Mouse (Mus musculus): ENCODE measurements at regions not wholly inside any gene's neighbourhood (a gene's known extent, or its start where the extent isn't known, plus 50 kb on each side); places are given as distances from the start of the nearest gene placed in this dataset.

DNA sequence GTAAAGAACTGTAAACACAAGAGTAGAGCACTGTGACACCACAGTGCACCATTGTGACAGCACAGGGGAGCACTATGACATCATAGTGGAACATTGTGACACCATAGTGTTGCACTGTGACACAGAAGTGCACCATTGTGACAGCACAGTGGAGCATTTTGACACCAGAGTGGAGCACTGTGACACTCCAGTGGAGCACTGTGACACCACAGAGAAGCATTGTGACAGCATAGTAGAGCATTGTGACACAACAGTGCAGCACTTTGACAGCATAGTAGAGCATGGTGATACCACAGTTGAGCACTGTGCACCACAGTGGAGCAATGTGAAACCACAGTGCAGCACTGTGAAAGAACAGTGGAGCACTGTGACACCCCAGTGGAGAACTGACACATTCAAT, 2750.4 kb upstream of the Gm8797 start:
- Histone ChIP-seq H3K27ac (no peak overlapping the region), H3K4me3 (ENCODE audit: low read length) (no peak overlapping the region), H3K4me2 (ENCODE audit: low read depth, low read length) (no peak overlapping the region), H3K27me3 (ENCODE audit: insufficient read depth, low read length) (no peaks in the 10 kb centered on the region), H3K9ac (replicated peaks; ENCODE audit: low read length) (no peak overlapping the region), H3K36me3 (ENCODE audit: insufficient read depth, low read length) (no peaks in the 10 kb centered on the region), H3K4me1 (ENCODE audit: insufficient read depth, low read length) (no peaks in the 10 kb centered on the region), H3K9me3 (ENCODE audit: low read length) (peaks cover 21% of the 10 kb centered on the region; the same call in 1 of the 2 replicates)
- DNase-seq (ENCODE audit: low spot score) (no peak), ATAC-seq (peak; percentile 15; the same call in 1 of the 2 replicates)
- TF ChIP-seq CTCF (IDR thresholded peaks at IDR 0.05; ENCODE audit: low read depth), result no peak

DNA sequence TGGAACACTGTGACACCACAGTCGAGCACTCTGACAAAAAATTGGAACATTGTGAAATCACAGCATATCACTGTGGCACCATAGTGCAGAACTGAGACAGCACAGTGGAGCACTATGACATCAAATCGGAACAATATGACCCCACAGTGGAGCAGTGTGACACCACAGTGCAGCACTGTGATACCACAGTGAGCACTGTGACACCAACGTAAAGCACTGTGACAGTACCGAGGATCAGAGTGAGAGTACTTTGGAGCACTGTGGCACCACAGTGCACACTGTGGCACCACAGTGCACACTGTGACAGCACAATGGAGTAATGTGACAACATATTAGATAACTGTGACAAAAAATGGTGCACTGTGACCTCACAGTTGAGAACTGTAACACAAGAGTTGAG, 2749.4 kb upstream of the Gm8797 start:
- DNase-seq (ENCODE audit: low spot score) (no peak), ATAC-seq (peak; percentile 53; the same call in 1 of the 2 replicates)
- Histone ChIP-seq H3K27me3 (ENCODE audit: insufficient read depth, low read length) (no peaks in the 10 kb centered on the region), H3K27ac (no peak overlapping the region), H3K9ac (replicated peaks; ENCODE audit: low read length) (no peak overlapping the region), H3K36me3 (ENCODE audit: insufficient read depth, low read length) (no peaks in the 10 kb centered on the region), H3K4me2 (ENCODE audit: low read depth, low read length) (no peak overlapping the region), H3K4me1 (ENCODE audit: insufficient read depth, low read length) (no peaks in the 10 kb centered on the region), H3K4me3 (ENCODE audit: low read length) (no peak overlapping the region), H3K9me3 (ENCODE audit: low read length) (peaks cover 24% of the 10 kb centered on the region; the same call in 1 of the 2 replicates)
- TF ChIP-seq CTCF (IDR thresholded peaks at IDR 0.05; ENCODE audit: low read depth), result no peak
- 72% methylated on average over 4 of the region's 4 CpGs for WGBS

- no peak overlapping the region for H3K4me3 ChIP-seq (ENCODE audit: low read length)
- no peak for TF ChIP-seq CTCF (IDR thresholded peaks at IDR 0.05; ENCODE audit: low read depth)
- H3K4me1 ChIP-seq (ENCODE audit: insufficient read depth, low read length), result no peaks in the 10 kb centered on the region
- H3K9ac ChIP-seq (replicated peaks; ENCODE audit: low read length), result no peak overlapping the region
- H3K27ac ChIP-seq, result no peak overlapping the region
- ATAC-seq (no peak), DNase-seq (ENCODE audit: low spot score) (no peak)
- H3K9me3 ChIP-seq (ENCODE audit: low read length), result peaks cover 28% of the 10 kb centered on the region; the same call in 1 of the 2 replicates
- no peak overlapping the region for H3K4me2 ChIP-seq (ENCODE audit: low read depth, low read length)
- H3K36me3 ChIP-seq (ENCODE audit: insufficient read depth, low read length), result no peaks in the 10 kb centered on the region
- H3K27me3 ChIP-seq (ENCODE audit: insufficient read depth, low read length), result no peaks in the 10 kb centered on the region
Observed at GRCm38 (mm10) chr3:3001639-3002038, 2749.0 kb upstream of the Gm8797 start.

GRCm38 (mm10) chr3:3003425-3003824, 2747.2 kb upstream of the Gm8797 start:
- no peaks in the 10 kb centered on the region for H3K27me3 ChIP-seq (ENCODE audit: insufficient read depth, low read length)
- WGBS, result 82% methylated on average over 1 of the region's 1 CpGs
- peaks cover 39% of the 10 kb centered on the region for H3K9me3 ChIP-seq (ENCODE audit: low read length)
- no peak overlapping the region for H3K4me2 ChIP-seq (ENCODE audit: low read depth, low read length)
- ATAC-seq, result no peak
- no peak overlapping the region for H3K27ac ChIP-seq
- H3K4me1 ChIP-seq (ENCODE audit: insufficient read depth, low read length), result no peaks in the 10 kb centered on the region
- no peak for TF ChIP-seq CTCF (IDR thresholded peaks at IDR 0.05; ENCODE audit: low read depth)
- no peak for DNase-seq (ENCODE audit: low spot score)
- H3K36me3 ChIP-seq (ENCODE audit: insufficient read depth, low read length), result no peaks in the 10 kb centered on the region
- H3K4me3 ChIP-seq (ENCODE audit: low read length), result no peak overlapping the region
- no peak overlapping the region for H3K9ac ChIP-seq (replicated peaks; ENCODE audit: low read length)

- Histone ChIP-seq H3K4me3 (ENCODE audit: low read length) (no peak overlapping the region), H3K36me3 (ENCODE audit: insufficient read depth, low read length) (no peaks in the 10 kb centered on the region), H3K4me1 (ENCODE audit: insufficient read depth, low read length) (no peaks in the 10 kb centered on the region), H3K27ac (no peak overlapping the region), H3K9ac (replicated peaks; ENCODE audit: low read length) (no peak overlapping the region), H3K4me2 (ENCODE audit: low read depth, low read length) (no peak overlapping the region), H3K27me3 (ENCODE audit: insufficient read depth, low read length) (no peaks in the 10 kb centered on the region), H3K9me3 (ENCODE audit: low read length) (peaks cover 56% of the 10 kb centered on the region)
- TF ChIP-seq CTCF (IDR thresholded peaks at IDR 0.05; ENCODE audit: low read depth), result no peak
- ATAC-seq, result no peak
- WGBS, result 64% methylated on average over 1 of the region's 1 CpGs
- DNase-seq (ENCODE audit: low spot score), result no peak
Observed at GRCm38 (mm10) chr3:3011111-3011510, 2739.5 kb upstream of the Gm8797 start.

DNA sequence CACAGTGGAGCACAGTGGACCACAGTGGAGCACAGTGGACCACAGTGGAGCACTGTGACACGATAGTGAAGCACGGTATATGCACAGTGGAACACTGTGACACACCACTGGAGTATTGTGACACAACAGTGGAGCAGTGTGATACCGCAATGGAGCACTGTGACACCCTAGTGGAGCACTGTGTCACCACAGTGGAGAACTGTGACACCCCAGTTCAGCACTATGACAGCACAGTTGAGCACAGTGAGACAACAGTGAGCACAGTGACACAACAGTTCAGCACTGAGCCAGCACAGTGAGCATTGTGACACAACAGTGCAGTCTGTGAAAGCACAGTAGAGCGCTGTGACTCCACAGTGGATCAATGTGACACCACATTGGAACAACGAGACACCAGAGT, 2737.7 kb upstream of the Gm8797 start:
- ATAC-seq (no peak), DNase-seq (ENCODE audit: low spot score) (no peak)
- no peak overlapping the region for H3K27ac ChIP-seq
- H3K9me3 ChIP-seq (ENCODE audit: low read length), result peaks cover 50% of the 10 kb centered on the region
- no peak for TF ChIP-seq CTCF (IDR thresholded peaks at IDR 0.05; ENCODE audit: low read depth)
- 79% methylated on average over 5 of the region's 5 CpGs for WGBS
- H3K9ac ChIP-seq (replicated peaks; ENCODE audit: low read length), result no peak overlapping the region
- H3K4me1 ChIP-seq (ENCODE audit: insufficient read depth, low read length), result no peaks in the 10 kb centered on the region
- H3K36me3 ChIP-seq (ENCODE audit: insufficient read depth, low read length), result no peaks in the 10 kb centered on the region
- no peak overlapping the region for H3K4me3 ChIP-seq (ENCODE audit: low read length)
- H3K4me2 ChIP-seq (ENCODE audit: low read depth, low read length), result no peak overlapping the region
- no peaks in the 10 kb centered on the region for H3K27me3 ChIP-seq (ENCODE audit: insufficient read depth, low read length)

DNA sequence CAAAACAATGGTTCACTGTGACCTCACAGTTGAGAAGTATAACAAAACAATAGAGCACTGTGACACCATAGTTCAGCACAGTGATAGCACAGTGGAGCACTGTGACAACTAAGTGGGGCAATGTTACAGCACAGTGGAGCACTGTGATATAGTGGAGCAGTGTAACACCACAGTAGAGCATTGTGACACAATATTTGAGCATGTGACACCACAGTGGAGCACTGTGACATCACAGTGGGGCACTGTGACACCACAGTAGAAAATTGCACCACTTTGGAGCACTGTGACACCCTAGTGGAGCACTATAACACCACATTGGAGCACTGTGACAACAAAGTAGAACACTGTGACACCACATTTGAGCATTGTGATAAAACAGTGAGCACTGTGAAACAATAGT, 2735.6 kb upstream of the Gm8797 start:
- ATAC-seq, result no peak
- Histone ChIP-seq H3K36me3 (ENCODE audit: insufficient read depth, low read length) (no peaks in the 10 kb centered on the region), H3K27ac (no peak overlapping the region), H3K4me3 (ENCODE audit: low read length) (no peak overlapping the region), H3K4me1 (ENCODE audit: insufficient read depth, low read length) (no peaks in the 10 kb centered on the region), H3K9me3 (ENCODE audit: low read length) (peaks cover 43% of the 10 kb centered on the region), H3K4me2 (ENCODE audit: low read depth, low read length) (no peak overlapping the region), H3K27me3 (ENCODE audit: insufficient read depth, low read length) (no peaks in the 10 kb centered on the region), H3K9ac (replicated peaks; ENCODE audit: low read length) (no peak overlapping the region)
- DNase-seq (ENCODE audit: low spot score), result no peak
- no peak for TF ChIP-seq CTCF (IDR thresholded peaks at IDR 0.05; ENCODE audit: low read depth)

Measured in hindbrain, postnatal 0 days (tissue).